ENCODE assay signal across 29 mouse cellular contexts in the genomic region with DNA sequence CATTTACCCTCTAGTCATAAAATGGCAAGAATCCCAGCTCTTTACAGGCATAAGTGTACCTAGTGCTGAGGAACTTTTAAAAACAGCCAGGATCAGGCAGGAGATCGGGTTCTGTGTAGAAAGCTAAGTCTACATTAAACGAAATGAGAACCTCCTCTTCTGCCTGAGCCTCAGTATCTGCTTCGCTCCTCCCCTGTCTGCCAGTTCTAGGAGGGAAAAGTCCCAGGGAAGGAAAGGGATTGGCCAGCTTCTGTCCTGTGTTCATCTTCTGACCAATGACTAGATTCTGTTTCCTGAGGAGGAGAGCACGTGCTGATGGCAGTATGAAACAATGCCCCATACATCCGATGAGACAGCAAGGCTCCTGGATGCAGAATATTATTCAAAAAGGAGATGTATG. TPM values are rescaled to one million over a fixed set of nuclear protein-coding genes. Genes with fewer than 3 reads are reported as not detected.
DNase-seq lines count a peak whose midpoint lies in the region; ATAC-seq lines count a peak whose summit lies in the region.
"Had no signal": no experiment of that assay in that cellular context is flagged by ENCODE, and none has a peak within 500 bp of the region (broad histone marks: within the 10 kb centered on the region; RNA-seq: fewer than 3 reads in every experiment).

No protein-coding gene starts in this region.

- H3K27me3 ChIP-seq in intestine, embryonic 16.5 days (replicated peaks; ENCODE audit: control insufficient read depth, insufficient read depth, low read length) = no peaks in the 10 kb centered on the region
- H3K27me3 ChIP-seq: embryonic facial prominence, embryonic 15.5 days; forebrain, embryonic 12.5 days; hindbrain, embryonic 15.5 days; kidney, embryonic 15.5 days; midbrain, embryonic 13.5 days; neural tube, embryonic 13.5 days; Patski had no signal

- WGBS in intestine, embryonic 16.5 days = 45% methylated on average over 5 of the region's 5 CpGs

- H3K9ac ChIP-seq in intestine, embryonic 16.5 days (ENCODE audit: low read depth, low read length) = no peak overlapping the region
- H3K9ac ChIP-seq: embryonic facial prominence, embryonic 15.5 days; forebrain, embryonic 12.5 days; hindbrain, embryonic 15.5 days; kidney, embryonic 15.5 days; liver, embryonic 14.5 days; midbrain, embryonic 13.5 days; neural tube, embryonic 13.5 days had no signal

- no peak overlapping the region for H3K4me2 ChIP-seq in intestine, embryonic 16.5 days (ENCODE audit: low read depth, low read length)
- H3K4me2 ChIP-seq: embryonic facial prominence, embryonic 15.5 days; forebrain, embryonic 12.5 days; hindbrain, embryonic 15.5 days; kidney, embryonic 15.5 days; midbrain, embryonic 13.5 days; neural tube, embryonic 13.5 days had no signal

- DNase-seq in frontal cortex, postnatal 10 days (ENCODE audit: low spot score in 2 of 2) = no peak
- peak; percentile 35 for DNase-seq in right cerebral cortex, adult 18-20 months
- DNase-seq in right cerebral cortex, postnatal 10 days (ENCODE audit: low spot score in 2 of 2) = no peak
- DNase-seq in R1 (ENCODE audit: low read depth, low spot score) = peak; percentile 83
- peak; percentile 44 for DNase-seq in telencephalon, adult 2 months (ENCODE audit: low read depth, low spot score)
- DNase-seq in cerebellum, adult 18-20 months = no peak
- DNase-seq: adrenal gland, postnatal 36 days; cerebellum, adult 9-11 months; gastrocnemius, postnatal 10 days; heart, postnatal 14 days; kidney, adult 18-20 months; layer of hippocampus, postnatal 36 days; liver; lung, adult 2 months; lung, postnatal 10 days; thymus, postnatal 14 days had no signal

- H3K27ac ChIP-seq in intestine, embryonic 16.5 days (ENCODE audit: low read length) = no peak overlapping the region
- H3K27ac ChIP-seq: embryonic facial prominence, embryonic 15.5 days; forebrain, embryonic 12.5 days; hindbrain, embryonic 10.5 days; hindbrain, embryonic 15.5 days; kidney, embryonic 15.5 days; liver, embryonic 14.5 days; macrophage; midbrain, embryonic 13.5 days; neural tube, embryonic 13.5 days had no signal

- H3K9me3 ChIP-seq in intestine, embryonic 16.5 days (ENCODE audit: control insufficient read depth, low read length) = no peaks in the 10 kb centered on the region
- H3K9me3 ChIP-seq: embryonic facial prominence, embryonic 15.5 days; forebrain, embryonic 12.5 days; hindbrain, embryonic 10.5 days; hindbrain, embryonic 15.5 days; kidney, embryonic 15.5 days; midbrain, embryonic 13.5 days; neural tube, embryonic 13.5 days had no signal

- peak; percentile 81 for ATAC-seq in frontal cortex, adult (ENCODE audit: low TSS enrichment)
- no peak for ATAC-seq in intestine, embryonic 16.5 days
- ATAC-seq: inflammation-experienced regulatory T-cells, adult 6 months; midbrain, embryonic 13.5 days; Patski had no signal

- H3K36me3 ChIP-seq in intestine, embryonic 16.5 days (ENCODE audit: control insufficient read depth, insufficient read depth, low read length) = no peaks in the 10 kb centered on the region
- H3K36me3 ChIP-seq: embryonic facial prominence, embryonic 15.5 days; forebrain, embryonic 12.5 days; hindbrain, embryonic 10.5 days; hindbrain, embryonic 15.5 days; kidney, embryonic 15.5 days; midbrain, embryonic 13.5 days; neural tube, embryonic 13.5 days had no signal

- no peaks in the 10 kb centered on the region for H3K4me1 ChIP-seq in intestine, embryonic 16.5 days (ENCODE audit: control insufficient read depth, insufficient read depth, low read length)
- H3K4me1 ChIP-seq: embryonic facial prominence, embryonic 15.5 days; hindbrain, embryonic 10.5 days; hindbrain, embryonic 15.5 days; kidney, embryonic 15.5 days; neural tube, embryonic 13.5 days had no signal

- H3K4me3 ChIP-seq in intestine, embryonic 16.5 days (ENCODE audit: low read length) = no peak overlapping the region
- H3K4me3 ChIP-seq: embryonic facial prominence, embryonic 15.5 days; forebrain, embryonic 12.5 days; hindbrain, embryonic 10.5 days; hindbrain, embryonic 15.5 days; kidney, embryonic 15.5 days; midbrain, embryonic 13.5 days; neural tube, embryonic 13.5 days had no signal

RNA-seq across cellular contexts. Expression of gene Plekhb1, which starts 18.9 kb away (rescaled TPM):
- 15.1 and 15.8 TPM in 2 replicates for polyA plus RNA-seq in intestine, embryonic 16.5 days (2015; fragmentation: Nextera tagmentation; extraction: Ambion mirVana)
- polyA plus RNA-seq: macrophage had no signal

RNA-seq across cellular contexts. Expression of gene Fam168a, which starts 25.3 kb away (rescaled TPM):
- polyA plus RNA-seq in intestine, embryonic 16.5 days (2015; fragmentation: Nextera tagmentation; extraction: Ambion mirVana) = 21.2 and 24.9 TPM in 2 replicates

Comparison
In these comparisons a context has a peak if more than half of its experiments do, and no peak if none do; other contexts are left out.
1. DNase-seq: peak in right cerebral cortex, adult 18-20 months (single experiment), R1 (single experiment) and telencephalon, adult 2 months (single experiment); none in frontal cortex, postnatal 10 days (0 of 2), right cerebral cortex, postnatal 10 days (0 of 2) and cerebellum, adult 18-20 months (0 of 2).